Mouse (Mus musculus): ENCODE results near the gene Slc25a11. TPM values are rescaled to one million over a fixed set of nuclear protein-coding genes. Genes with fewer than 3 reads are reported as not detected.

Slc25a11 gene
- polyA plus RNA-seq, 1 experiment from 2014 or later: 138 TPM

DNA sequence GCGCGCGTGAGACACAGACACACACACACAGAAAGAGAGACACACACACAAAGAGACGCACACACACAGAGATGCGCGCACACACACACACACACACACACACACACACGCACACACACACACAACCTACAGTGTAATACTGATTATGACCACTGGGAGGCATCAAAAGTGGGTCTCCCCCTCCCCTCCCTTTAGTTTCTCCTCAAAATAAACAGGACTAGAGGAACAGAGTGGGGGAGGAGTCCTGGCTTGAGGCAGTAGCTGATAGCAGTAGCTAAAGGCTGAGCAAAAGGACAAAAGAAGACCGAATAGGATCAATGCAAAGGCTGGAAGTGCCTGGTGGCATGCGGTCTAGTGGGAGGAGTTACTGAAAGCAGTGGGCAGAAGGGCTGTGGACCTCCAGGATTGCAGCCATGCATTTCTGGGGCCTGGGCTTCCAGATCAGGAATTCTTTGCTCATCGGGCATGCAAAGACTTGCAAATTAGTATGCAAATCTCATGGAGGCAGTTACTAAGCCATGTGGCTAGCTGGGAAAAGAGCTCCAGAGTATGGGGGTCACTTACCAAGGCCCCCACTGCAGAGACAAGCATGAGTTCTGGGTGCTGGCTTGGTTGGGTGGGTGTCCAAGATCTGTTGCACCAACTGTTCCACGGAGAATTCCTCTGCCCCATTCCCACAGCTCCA, 34.8 kb upstream of the Slc25a11 start:
- Histone ChIP-seq H3K4me1 (replicated peaks; ENCODE audit: control insufficient read depth, insufficient read depth, low read length) (peaks cover 7% of the 10 kb centered on the region; the same call in 1 of the 2 replicates), H3K9me3 (ENCODE audit: control insufficient read depth, low read length) (no peaks in the 10 kb centered on the region), H3K27me3 (ENCODE audit: control insufficient read depth, insufficient read depth, low read length) (no peaks in the 10 kb centered on the region), H3K27ac (ENCODE audit: low read depth, low read length) (peak overlapping the region; percentile 8), H3K9ac (ENCODE audit: low read depth, low read length) (0 out of 2 replicates have a peak overlapping the region, but pooled peaks have one; percentile 11), H3K4me2 (replicated peaks; ENCODE audit: low read depth, low read length) (no peak overlapping the region), H3K36me3 (ENCODE audit: control insufficient read depth, insufficient read depth, low read length) (no peaks in the 10 kb centered on the region), H3K4me3 (ENCODE audit: low read depth, low read length) (no peak overlapping the region)
- WGBS: 14% methylated on average over 11 of the region's 11 CpGs
- DNase-seq (ENCODE audit: low spot score): peak; percentile 83
- ATAC-seq (ENCODE audit: low FRiP score): peak; percentile 83

DNA sequence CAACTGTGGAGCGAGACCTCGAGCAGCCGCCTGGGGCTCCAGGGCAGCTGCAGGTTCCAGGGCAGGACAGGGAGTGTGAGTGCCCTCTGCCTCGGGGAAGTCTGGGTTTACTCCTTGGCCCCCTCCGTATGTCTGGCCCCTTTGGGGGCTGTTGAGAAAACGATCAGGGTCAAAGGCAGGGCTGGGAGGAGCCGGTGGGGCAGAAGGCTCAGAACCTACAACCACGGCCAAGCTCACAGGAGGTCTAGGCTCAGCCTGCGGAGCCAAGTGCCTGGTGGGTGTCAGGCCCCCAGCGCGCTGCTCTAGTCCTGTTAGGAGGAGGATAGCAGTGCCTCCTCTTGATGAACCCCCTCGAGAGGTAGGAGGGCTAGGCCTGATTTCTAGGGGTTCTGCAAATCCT, 33.9 kb upstream of the Slc25a11 start:
- Histone ChIP-seq H3K9ac (ENCODE audit: low read depth, low read length) (no peak overlapping the region), H3K4me2 (replicated peaks; ENCODE audit: low read depth, low read length) (no peak overlapping the region), H3K4me3 (ENCODE audit: low read depth, low read length) (no peak overlapping the region), H3K27ac (ENCODE audit: low read depth, low read length) (no peak overlapping the region), H3K4me1 (replicated peaks; ENCODE audit: control insufficient read depth, insufficient read depth, low read length) (peaks cover 3% of the 10 kb centered on the region; the same call in 1 of the 2 replicates), H3K9me3 (ENCODE audit: control insufficient read depth, low read length) (no peaks in the 10 kb centered on the region), H3K36me3 (ENCODE audit: control insufficient read depth, insufficient read depth, low read length) (no peaks in the 10 kb centered on the region), H3K27me3 (ENCODE audit: control insufficient read depth, insufficient read depth, low read length) (no peaks in the 10 kb centered on the region)
- DNase-seq (ENCODE audit: low spot score) (no peak), ATAC-seq (ENCODE audit: low FRiP score) (no peak; the same call in 1 of the 2 replicates)
- 67% methylated on average over 12 of the region's 12 CpGs for WGBS

DNA sequence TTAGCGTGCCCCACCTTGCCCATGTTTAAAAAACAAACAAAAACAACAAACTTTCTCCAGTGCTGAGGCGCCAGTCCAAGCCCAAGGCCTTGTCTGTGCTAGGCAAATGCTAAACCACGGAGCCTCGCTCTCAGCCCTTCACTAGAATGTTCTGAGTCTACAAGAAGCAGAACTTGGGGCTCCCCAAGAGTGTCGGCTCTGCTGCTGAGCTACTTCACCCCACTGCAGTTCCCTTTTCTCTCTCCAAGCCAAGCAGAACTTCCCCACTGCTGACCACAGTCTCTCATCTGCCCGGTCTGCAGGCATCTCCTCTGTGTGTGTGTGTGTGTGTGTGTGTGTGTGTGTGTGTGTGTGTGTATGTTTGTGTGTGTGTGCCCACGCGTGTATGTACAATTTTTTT, 32.6 kb upstream of the Slc25a11 start:
- Histone ChIP-seq H3K27ac (ENCODE audit: low read depth, low read length) (no peak overlapping the region), H3K4me3 (ENCODE audit: low read depth, low read length) (no peak overlapping the region), H3K4me2 (replicated peaks; ENCODE audit: low read depth, low read length) (no peak overlapping the region), H3K36me3 (ENCODE audit: control insufficient read depth, insufficient read depth, low read length) (no peaks in the 10 kb centered on the region), H3K9me3 (ENCODE audit: control insufficient read depth, low read length) (no peaks in the 10 kb centered on the region), H3K9ac (ENCODE audit: low read depth, low read length) (no peak overlapping the region), H3K4me1 (replicated peaks; ENCODE audit: control insufficient read depth, insufficient read depth, low read length) (peaks cover 3% of the 10 kb centered on the region; the same call in 1 of the 2 replicates), H3K27me3 (ENCODE audit: control insufficient read depth, insufficient read depth, low read length) (no peaks in the 10 kb centered on the region)
- ATAC-seq (ENCODE audit: low FRiP score) (no peak), DNase-seq (ENCODE audit: low spot score) (no peak)
- WGBS: 91% methylated on average over 8 of the region's 8 CpGs

DNA sequence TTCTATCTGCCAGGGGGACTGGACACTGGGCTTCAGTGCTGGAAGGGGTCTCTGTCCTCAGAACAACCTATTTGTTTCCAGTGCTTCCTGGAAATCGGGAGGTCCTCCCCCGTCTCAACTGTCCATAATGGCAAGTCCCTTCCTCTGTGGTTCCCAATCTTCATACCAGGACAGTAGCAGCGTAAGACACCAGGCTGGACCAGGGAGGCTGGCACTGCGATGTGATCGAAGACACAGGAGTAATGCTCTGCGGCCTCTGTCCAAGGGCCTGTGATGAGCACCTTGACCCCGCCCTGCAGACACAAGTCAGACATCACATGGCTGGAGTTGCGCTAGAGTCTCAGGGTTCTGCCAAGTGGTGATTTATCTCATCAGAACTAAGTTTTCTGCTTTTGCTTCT, 32.1 kb upstream of the Slc25a11 start:
- Histone ChIP-seq H3K4me3 (ENCODE audit: low read depth, low read length) (no peak overlapping the region), H3K36me3 (ENCODE audit: control insufficient read depth, insufficient read depth, low read length) (no peaks in the 10 kb centered on the region), H3K9ac (ENCODE audit: low read depth, low read length) (no peak overlapping the region), H3K27ac (ENCODE audit: low read depth, low read length) (no peak overlapping the region), H3K27me3 (ENCODE audit: control insufficient read depth, insufficient read depth, low read length) (no peaks in the 10 kb centered on the region), H3K4me1 (replicated peaks; ENCODE audit: control insufficient read depth, insufficient read depth, low read length) (peaks cover 4% of the 10 kb centered on the region; the same call in 1 of the 2 replicates), H3K4me2 (replicated peaks; ENCODE audit: low read depth, low read length) (no peak overlapping the region), H3K9me3 (ENCODE audit: control insufficient read depth, low read length) (no peaks in the 10 kb centered on the region)
- DNase-seq (ENCODE audit: low spot score): no peak
- ATAC-seq (ENCODE audit: low FRiP score): no peak
- WGBS: 96% methylated on average over 8 of the region's 8 CpGs

DNA sequence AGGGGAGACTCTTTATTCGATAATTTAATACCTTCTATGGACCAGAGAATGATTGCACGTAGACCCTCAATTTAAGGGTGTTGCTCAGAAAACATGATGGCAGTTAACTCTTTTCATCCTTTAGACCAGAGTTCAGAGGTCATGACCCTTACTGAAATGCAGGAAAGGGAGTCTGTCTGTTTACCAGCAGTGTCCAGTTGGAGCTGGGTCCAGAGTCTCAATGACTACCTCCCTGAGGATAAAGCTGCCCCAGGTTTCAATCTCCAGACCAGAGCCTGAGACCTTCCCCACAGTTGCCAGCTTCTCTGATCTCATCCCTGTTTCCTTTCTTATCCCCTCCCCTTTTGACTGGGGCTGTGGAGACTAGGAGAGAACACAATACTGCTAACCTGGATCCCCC, 31.3 kb upstream of the Slc25a11 start:
- no peak overlapping the region for H3K4me2 ChIP-seq (replicated peaks; ENCODE audit: low read depth, low read length)
- no peak overlapping the region for H3K9ac ChIP-seq (ENCODE audit: low read depth, low read length)
- no peaks in the 10 kb centered on the region for H3K27me3 ChIP-seq (ENCODE audit: control insufficient read depth, insufficient read depth, low read length)
- no peaks in the 10 kb centered on the region for H3K9me3 ChIP-seq (ENCODE audit: control insufficient read depth, low read length)
- H3K4me1 ChIP-seq (replicated peaks; ENCODE audit: control insufficient read depth, insufficient read depth, low read length): peaks cover 5% of the 10 kb centered on the region; the same call in 1 of the 2 replicates
- H3K4me3 ChIP-seq (ENCODE audit: low read depth, low read length): no peak overlapping the region
- no peak for DNase-seq (ENCODE audit: low spot score)
- no peak overlapping the region for H3K27ac ChIP-seq (ENCODE audit: low read depth, low read length)
- 39% methylated on average over 2 of the region's 2 CpGs for WGBS
- H3K36me3 ChIP-seq (ENCODE audit: control insufficient read depth, insufficient read depth, low read length): no peaks in the 10 kb centered on the region
- no peak for ATAC-seq (ENCODE audit: low FRiP score)

DNA sequence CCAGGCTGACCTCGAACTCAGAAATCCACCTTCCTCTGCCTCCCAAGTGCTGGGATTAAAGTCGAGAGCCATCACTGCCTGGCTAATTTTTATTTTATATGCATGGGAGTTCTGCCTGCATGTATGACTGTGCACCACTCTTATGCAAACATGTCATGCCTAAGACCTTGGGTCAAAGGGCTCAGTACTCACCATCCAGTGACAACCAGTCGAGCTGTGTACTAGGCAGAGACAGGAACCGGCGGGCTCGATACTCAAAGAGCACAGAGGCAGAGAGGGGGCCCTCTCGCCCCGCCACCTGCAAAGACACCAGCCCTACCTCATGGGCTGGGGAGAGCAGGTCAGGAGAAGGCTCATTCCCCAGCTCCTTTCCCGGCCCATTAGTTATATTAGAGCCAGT, 30.8 kb upstream of the Slc25a11 start:
- H3K9me3 ChIP-seq (ENCODE audit: control insufficient read depth, low read length): no peaks in the 10 kb centered on the region
- H3K36me3 ChIP-seq (ENCODE audit: control insufficient read depth, insufficient read depth, low read length): no peaks in the 10 kb centered on the region
- DNase-seq (ENCODE audit: low spot score) (no peak), ATAC-seq (ENCODE audit: low FRiP score) (no peak)
- WGBS: 77% methylated on average over 9 of the region's 9 CpGs
- no peak overlapping the region for H3K9ac ChIP-seq (ENCODE audit: low read depth, low read length)
- no peaks in the 10 kb centered on the region for H3K27me3 ChIP-seq (ENCODE audit: control insufficient read depth, insufficient read depth, low read length)
- no peak overlapping the region for H3K4me2 ChIP-seq (replicated peaks; ENCODE audit: low read depth, low read length)
- peaks cover 5% of the 10 kb centered on the region; the same call in 1 of the 2 replicates for H3K4me1 ChIP-seq (replicated peaks; ENCODE audit: control insufficient read depth, insufficient read depth, low read length)
- no peak overlapping the region for H3K4me3 ChIP-seq (ENCODE audit: low read depth, low read length)
- no peak overlapping the region for H3K27ac ChIP-seq (ENCODE audit: low read depth, low read length)

DNA sequence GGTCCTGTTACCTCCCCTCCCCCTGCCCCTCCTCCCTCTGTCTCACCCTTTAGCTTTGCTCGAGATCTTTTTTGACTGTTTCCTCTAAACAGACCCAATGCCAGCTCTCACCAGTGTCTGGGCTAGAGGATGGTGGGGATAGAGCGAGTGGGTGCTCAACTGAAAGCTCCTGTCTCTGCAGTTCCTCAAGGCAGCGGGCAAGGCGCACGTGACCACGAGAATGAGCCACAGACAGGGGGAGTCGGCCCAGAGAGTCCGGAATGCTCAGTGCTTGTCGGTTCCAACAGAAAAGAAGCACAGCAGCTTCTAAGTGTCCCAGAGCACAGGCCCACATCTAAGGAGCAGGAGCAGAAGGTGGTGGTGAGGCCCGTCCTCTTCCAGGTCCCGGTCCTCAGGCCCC, 27.2 kb upstream of the Slc25a11 start:
- Histone ChIP-seq H3K4me2 (replicated peaks; ENCODE audit: low read depth, low read length) (no peak overlapping the region), H3K4me1 (replicated peaks; ENCODE audit: control insufficient read depth, insufficient read depth, low read length) (peaks cover 5% of the 10 kb centered on the region; the same call in 1 of the 2 replicates), H3K36me3 (ENCODE audit: control insufficient read depth, insufficient read depth, low read length) (no peaks in the 10 kb centered on the region), H3K27me3 (ENCODE audit: control insufficient read depth, insufficient read depth, low read length) (no peaks in the 10 kb centered on the region), H3K27ac (ENCODE audit: low read depth, low read length) (no peak overlapping the region), H3K9ac (ENCODE audit: low read depth, low read length) (no peak overlapping the region), H3K4me3 (ENCODE audit: low read depth, low read length) (no peak overlapping the region), H3K9me3 (ENCODE audit: control insufficient read depth, low read length) (no peaks in the 10 kb centered on the region)
- WGBS: 68% methylated on average over 11 of the region's 11 CpGs
- no peak for DNase-seq (ENCODE audit: low spot score)
- ATAC-seq (ENCODE audit: low FRiP score): no peak

DNA sequence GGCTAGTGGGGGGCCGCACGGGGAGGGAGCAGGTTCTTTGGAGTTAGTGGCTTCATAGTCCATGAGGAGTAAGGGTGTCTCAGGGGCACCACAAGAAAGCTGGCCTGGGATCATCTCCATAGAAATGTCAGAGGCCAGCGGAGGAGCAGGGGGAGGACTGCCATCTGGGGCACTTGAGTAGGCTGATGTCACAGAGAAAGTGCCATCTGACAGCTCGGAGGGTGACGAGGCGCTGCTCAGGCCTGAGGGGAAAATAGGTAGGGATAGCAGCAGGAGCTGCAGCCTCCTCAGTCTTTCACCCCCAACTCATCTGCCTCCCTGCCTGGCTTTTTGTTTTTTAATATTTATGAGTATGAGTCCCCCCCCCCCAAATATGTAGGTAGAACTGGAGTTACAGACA, 26.7 kb upstream of the Slc25a11 start:
- ATAC-seq (ENCODE audit: low FRiP score) (no peak), DNase-seq (ENCODE audit: low spot score) (no peak)
- H3K4me1 ChIP-seq (replicated peaks; ENCODE audit: control insufficient read depth, insufficient read depth, low read length): peaks cover 5% of the 10 kb centered on the region; the same call in 1 of the 2 replicates
- WGBS: 54% methylated on average over 6 of the region's 6 CpGs
- no peak overlapping the region for H3K4me3 ChIP-seq (ENCODE audit: low read depth, low read length)
- H3K9me3 ChIP-seq (ENCODE audit: control insufficient read depth, low read length): no peaks in the 10 kb centered on the region
- H3K9ac ChIP-seq (ENCODE audit: low read depth, low read length): no peak overlapping the region
- H3K27ac ChIP-seq (ENCODE audit: low read depth, low read length): no peak overlapping the region
- H3K4me2 ChIP-seq (replicated peaks; ENCODE audit: low read depth, low read length): no peak overlapping the region
- H3K36me3 ChIP-seq (ENCODE audit: control insufficient read depth, insufficient read depth, low read length): no peaks in the 10 kb centered on the region
- H3K27me3 ChIP-seq (ENCODE audit: control insufficient read depth, insufficient read depth, low read length): no peaks in the 10 kb centered on the region
